Mouse (Mus musculus): Measurements from ENCODE around the gene Piga. TPM values are rescaled to one million over a fixed set of nuclear protein-coding genes. Genes with fewer than 3 reads are reported as not detected.

The Piga gene
- polyA plus RNA-seq, 1 experiment from 2014 or later, result 17.6 TPM

DNA sequence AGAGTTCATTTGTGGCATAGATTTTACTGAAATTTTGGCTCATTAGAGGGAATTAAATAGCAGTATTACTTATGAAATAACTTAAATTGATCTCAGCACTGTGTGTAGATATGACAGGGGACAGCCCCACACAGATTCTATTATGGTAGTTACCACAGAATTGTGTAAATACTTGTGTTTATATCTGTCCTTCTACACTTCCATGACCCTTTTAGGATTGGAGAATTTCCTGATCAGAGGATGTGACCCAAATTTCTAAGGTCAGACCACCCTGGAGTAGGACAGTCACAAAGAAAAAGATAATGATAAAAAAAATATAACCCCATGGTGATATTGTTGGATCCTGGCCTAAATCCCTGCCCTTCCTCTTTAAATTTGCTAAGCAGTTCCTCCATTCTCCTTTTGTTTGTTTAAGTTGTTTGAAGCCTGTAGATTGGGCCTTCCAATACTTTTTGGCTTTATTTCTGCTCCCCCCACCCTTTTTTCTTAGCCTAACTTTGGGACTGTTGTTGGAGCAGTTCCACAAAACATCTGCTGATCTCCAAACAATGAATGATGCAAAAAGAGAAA lies 14.4 kb upstream of the Piga start:
- Histone ChIP-seq H3K9ac (replicated peaks; ENCODE audit: low read length) (no peak overlapping the region), H3K36me3 (replicated peaks; ENCODE audit: control insufficient read depth, insufficient read depth, low read depth, low read length) (no peaks in the 10 kb centered on the region), H3K4me2 (ENCODE audit: low read depth, low read length) (no peak overlapping the region), H3K4me3 (ENCODE audit: low read depth, low read length) (no peak overlapping the region), H3K27me3 (ENCODE audit: control insufficient read depth, insufficient read depth, low read length) (no peaks in the 10 kb centered on the region), H3K27ac (replicated peaks; ENCODE audit: low read depth, low read length) (no peak overlapping the region), H3K9me3 (replicated peaks; ENCODE audit: control insufficient read depth, low read length) (no peaks in the 10 kb centered on the region), H3K4me1 (ENCODE audit: control insufficient read depth, insufficient read depth, low read length) (no peaks in the 10 kb centered on the region)
- DNase-seq (ENCODE audit: low spot score), result no peak
- no peak for ATAC-seq (replicated peaks; ENCODE audit: insufficient number of reproducible peaks, low FRiP score, low TSS enrichment, low read depth)

DNA sequence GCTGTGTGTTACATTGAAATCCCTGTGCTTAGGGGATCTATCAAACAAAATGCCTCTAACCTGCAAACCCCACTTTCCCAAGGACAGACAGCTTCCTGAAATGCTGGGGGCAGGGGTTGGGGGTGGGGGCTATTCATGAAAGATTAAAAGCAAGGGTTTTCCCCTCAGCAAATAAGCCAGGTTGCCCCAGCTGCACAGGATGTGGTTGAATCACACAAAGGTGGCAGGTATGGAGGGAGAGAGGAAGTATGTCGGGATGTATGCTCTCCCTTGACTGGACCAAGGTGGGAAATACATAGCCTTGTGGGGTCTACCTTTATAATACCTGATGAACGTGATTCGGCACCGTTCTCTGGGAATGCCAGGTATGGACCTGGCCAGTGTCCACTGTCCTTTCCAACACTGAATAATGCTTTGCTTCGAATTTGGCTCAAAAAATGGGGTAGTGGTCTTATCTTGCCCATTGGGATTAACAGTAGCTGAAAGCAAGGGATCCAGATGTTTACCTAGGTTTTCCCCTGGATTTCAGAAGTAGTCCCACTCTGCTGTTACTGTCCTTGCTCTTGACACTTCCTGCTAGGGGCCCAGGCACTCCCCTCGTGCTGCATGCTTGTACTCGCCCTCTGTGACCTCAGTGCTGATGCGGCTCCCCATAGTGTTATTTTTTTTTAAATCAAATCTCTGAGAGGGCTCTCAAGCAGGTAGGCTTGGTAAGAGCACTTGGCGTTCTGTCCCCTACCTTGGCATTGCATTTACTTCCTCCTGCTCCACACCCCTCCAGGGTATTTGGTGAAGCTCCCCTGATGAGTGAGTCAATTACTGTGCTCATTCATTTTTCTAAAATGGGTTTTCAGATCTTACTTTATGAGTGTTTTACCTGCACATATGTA lies 13.2 kb upstream of the Piga start:
- 71% methylated on average over 9 of the region's 9 CpGs for WGBS
- ATAC-seq (replicated peaks; ENCODE audit: insufficient number of reproducible peaks, low FRiP score, low TSS enrichment, low read depth) (no peak), DNase-seq (ENCODE audit: low spot score) (no peak)
- no peak overlapping the region for H3K4me3 ChIP-seq (ENCODE audit: low read depth, low read length)
- H3K9me3 ChIP-seq (replicated peaks; ENCODE audit: control insufficient read depth, low read length), result no peaks in the 10 kb centered on the region
- H3K4me1 ChIP-seq (ENCODE audit: control insufficient read depth, insufficient read depth, low read length), result no peaks in the 10 kb centered on the region
- H3K4me2 ChIP-seq (ENCODE audit: low read depth, low read length), result no peak overlapping the region
- H3K36me3 ChIP-seq (replicated peaks; ENCODE audit: control insufficient read depth, insufficient read depth, low read depth, low read length), result no peaks in the 10 kb centered on the region
- no peaks in the 10 kb centered on the region for H3K27me3 ChIP-seq (ENCODE audit: control insufficient read depth, insufficient read depth, low read length)
- no peak overlapping the region for H3K9ac ChIP-seq (replicated peaks; ENCODE audit: low read length)
- H3K27ac ChIP-seq (replicated peaks; ENCODE audit: low read depth, low read length), result no peak overlapping the region

DNA sequence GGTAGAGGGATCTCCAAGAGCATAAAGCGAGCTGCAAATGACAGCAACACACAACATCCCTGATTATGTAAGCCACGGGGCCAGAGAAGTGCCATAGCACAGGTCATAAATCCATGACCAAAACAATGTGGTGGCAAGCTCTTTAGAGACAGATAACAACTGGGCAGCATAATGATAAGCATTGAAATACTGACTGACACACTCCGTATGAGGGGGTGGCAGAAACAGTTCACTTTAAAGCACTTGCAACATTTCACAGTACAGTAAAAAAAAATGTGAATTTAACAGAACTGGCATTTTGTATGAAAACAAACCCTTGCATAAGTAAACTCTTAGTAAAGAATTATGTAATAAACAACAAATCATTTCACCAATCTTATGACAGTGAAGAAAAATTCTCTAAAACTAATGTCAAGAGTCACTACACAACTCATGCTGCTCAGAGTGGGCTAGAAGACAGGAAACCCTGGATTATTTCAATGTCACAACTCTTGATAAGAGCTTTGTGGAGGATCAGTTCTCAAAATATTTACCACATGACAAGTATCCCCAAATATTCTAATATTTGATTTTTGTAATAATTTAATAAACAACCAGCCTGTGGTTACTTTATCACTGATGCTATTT lies 11.2 kb upstream of the Piga start:
- no peak for ATAC-seq (replicated peaks; ENCODE audit: insufficient number of reproducible peaks, low FRiP score, low TSS enrichment, low read depth)
- Histone ChIP-seq H3K9ac (replicated peaks; ENCODE audit: low read length) (no peak overlapping the region), H3K4me2 (ENCODE audit: low read depth, low read length) (no peak overlapping the region), H3K4me1 (ENCODE audit: control insufficient read depth, insufficient read depth, low read length) (no peaks in the 10 kb centered on the region), H3K9me3 (replicated peaks; ENCODE audit: control insufficient read depth, low read length) (no peaks in the 10 kb centered on the region), H3K4me3 (ENCODE audit: low read depth, low read length) (no peak overlapping the region), H3K36me3 (replicated peaks; ENCODE audit: control insufficient read depth, insufficient read depth, low read depth, low read length) (no peaks in the 10 kb centered on the region), H3K27me3 (ENCODE audit: control insufficient read depth, insufficient read depth, low read length) (no peaks in the 10 kb centered on the region), H3K27ac (replicated peaks; ENCODE audit: low read depth, low read length) (no peak overlapping the region)
- DNase-seq (ENCODE audit: low spot score), result no peak
- WGBS, result 80% methylated on average over 3 of the region's 3 CpGs

GRCm38 (mm10) chrX:164410562-164410961 lies 9.0 kb upstream of the Piga start:
- Histone ChIP-seq H3K36me3 (replicated peaks; ENCODE audit: control insufficient read depth, insufficient read depth, low read depth, low read length) (no peaks in the 10 kb centered on the region), H3K4me1 (ENCODE audit: control insufficient read depth, insufficient read depth, low read length) (no peaks in the 10 kb centered on the region), H3K4me3 (ENCODE audit: low read depth, low read length) (no peak overlapping the region), H3K27me3 (ENCODE audit: control insufficient read depth, insufficient read depth, low read length) (no peaks in the 10 kb centered on the region), H3K9ac (replicated peaks; ENCODE audit: low read length) (no peak overlapping the region), H3K27ac (replicated peaks; ENCODE audit: low read depth, low read length) (no peak overlapping the region), H3K9me3 (replicated peaks; ENCODE audit: control insufficient read depth, low read length) (no peaks in the 10 kb centered on the region), H3K4me2 (ENCODE audit: low read depth, low read length) (no peak overlapping the region)
- ATAC-seq (replicated peaks; ENCODE audit: insufficient number of reproducible peaks, low FRiP score, low TSS enrichment, low read depth) (no peak), DNase-seq (ENCODE audit: low spot score) (no peak)
- 96% methylated on average over 1 of the region's 1 CpGs for WGBS

GRCm38 (mm10) chrX:164416803-164417202 lies 2.8 kb upstream of the Piga start:
- H3K27me3 ChIP-seq (ENCODE audit: control insufficient read depth, insufficient read depth, low read length), result 0 out of 2 replicates have a peak, but pooled peaks cover 2% of the 10 kb centered on the region

DNA sequence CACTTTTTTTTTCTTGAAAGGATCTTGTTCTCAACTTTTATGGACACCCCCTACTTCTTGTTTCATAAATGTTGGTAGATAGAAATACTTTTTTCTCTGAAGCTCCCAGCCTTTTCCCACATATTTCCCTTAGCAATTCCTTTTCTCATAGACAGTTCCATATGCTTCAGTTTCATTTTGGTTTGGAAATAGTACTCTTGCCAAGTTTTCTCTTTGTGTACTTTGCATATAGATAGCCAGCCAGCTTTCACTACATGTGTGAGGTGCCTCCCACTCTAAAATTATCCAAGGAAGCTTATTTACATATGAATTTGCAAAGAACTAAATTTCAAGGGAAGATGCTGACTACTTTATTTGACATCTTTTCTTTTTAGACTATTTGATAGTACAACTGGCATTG lies 1.6 kb upstream of the Piga start:
- no peak for ATAC-seq (replicated peaks; ENCODE audit: insufficient number of reproducible peaks, low FRiP score, low TSS enrichment, low read depth)
- Histone ChIP-seq H3K4me3 (ENCODE audit: low read depth, low read length) (no peak overlapping the region), H3K36me3 (replicated peaks; ENCODE audit: control insufficient read depth, insufficient read depth, low read depth, low read length) (no peaks in the 10 kb centered on the region), H3K4me2 (ENCODE audit: low read depth, low read length) (no peak overlapping the region), H3K4me1 (ENCODE audit: control insufficient read depth, insufficient read depth, low read length) (no peaks in the 10 kb centered on the region), H3K27ac (replicated peaks; ENCODE audit: low read depth, low read length) (no peak overlapping the region), H3K9me3 (replicated peaks; ENCODE audit: control insufficient read depth, low read length) (no peaks in the 10 kb centered on the region), H3K9ac (replicated peaks; ENCODE audit: low read length) (no peak overlapping the region), H3K27me3 (ENCODE audit: control insufficient read depth, insufficient read depth, low read length) (0 out of 2 replicates have a peak, but pooled peaks cover 2% of the 10 kb centered on the region)
- DNase-seq (ENCODE audit: low spot score), result no peak

More at GRCm38 (mm10) chrX:164416803-164417202, 2.8 kb upstream of the Piga start:
- Histone ChIP-seq H3K36me3 (replicated peaks; ENCODE audit: control insufficient read depth, insufficient read depth, low read depth, low read length) (no peaks in the 10 kb centered on the region), H3K9me3 (replicated peaks; ENCODE audit: control insufficient read depth, low read length) (no peaks in the 10 kb centered on the region), H3K4me2 (ENCODE audit: low read depth, low read length) (no peak overlapping the region), H3K9ac (replicated peaks; ENCODE audit: low read length) (no peak overlapping the region), H3K4me3 (ENCODE audit: low read depth, low read length) (no peak overlapping the region), H3K27ac (replicated peaks; ENCODE audit: low read depth, low read length) (no peak overlapping the region), H3K4me1 (ENCODE audit: control insufficient read depth, insufficient read depth, low read length) (no peaks in the 10 kb centered on the region)
- DNase-seq (ENCODE audit: low spot score) (no peak), ATAC-seq (replicated peaks; ENCODE audit: insufficient number of reproducible peaks, low FRiP score, low TSS enrichment, low read depth) (no peak)
- 72% methylated on average over 2 of the region's 2 CpGs for WGBS

DNA sequence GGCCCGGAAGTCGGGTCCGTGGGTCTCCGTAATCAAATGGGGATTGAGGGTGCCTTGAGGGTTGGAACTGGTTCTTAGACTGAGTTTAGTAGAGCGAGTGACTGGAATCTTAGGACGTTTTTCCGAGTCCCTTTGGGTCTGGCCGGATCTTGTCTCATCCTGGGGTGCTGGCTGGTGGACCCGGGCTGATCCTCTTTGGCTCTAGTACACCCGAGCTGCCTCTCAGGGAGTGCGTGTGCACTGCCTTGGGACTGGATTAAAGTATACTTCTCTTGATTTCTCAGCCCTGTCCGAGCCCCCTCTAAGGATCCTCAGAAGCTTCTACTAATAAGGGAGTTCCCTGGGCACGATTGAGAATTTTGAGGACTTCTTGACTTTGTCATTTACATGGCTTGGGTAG lies 368 bp downstream of the Piga start:
- H3K9ac ChIP-seq (replicated peaks; ENCODE audit: low read length), result peak overlapping the region; percentile 59
- no peak overlapping the region for H3K27ac ChIP-seq (replicated peaks; ENCODE audit: low read depth, low read length)
- H3K36me3 ChIP-seq (replicated peaks; ENCODE audit: control insufficient read depth, insufficient read depth, low read depth, low read length), result no peaks in the 10 kb centered on the region
- H3K9me3 ChIP-seq (replicated peaks; ENCODE audit: control insufficient read depth, low read length), result no peaks in the 10 kb centered on the region
- 0 out of 2 replicates have a peak, but pooled peaks cover 2% of the 10 kb centered on the region for H3K27me3 ChIP-seq (ENCODE audit: control insufficient read depth, insufficient read depth, low read length)
- H3K4me1 ChIP-seq (ENCODE audit: control insufficient read depth, insufficient read depth, low read length), result no peaks in the 10 kb centered on the region
- ATAC-seq (replicated peaks; ENCODE audit: insufficient number of reproducible peaks, low FRiP score, low TSS enrichment, low read depth), result peak; percentile 35; the same call in 1 of the 2 replicates
- peak overlapping the region; percentile 51 for H3K4me3 ChIP-seq (ENCODE audit: low read depth, low read length)
- DNase-seq (ENCODE audit: low spot score), result no peak
- H3K4me2 ChIP-seq (ENCODE audit: low read depth, low read length), result peak overlapping the region; percentile 34
- 13% methylated on average over 13 of the region's 13 CpGs for WGBS

DNA sequence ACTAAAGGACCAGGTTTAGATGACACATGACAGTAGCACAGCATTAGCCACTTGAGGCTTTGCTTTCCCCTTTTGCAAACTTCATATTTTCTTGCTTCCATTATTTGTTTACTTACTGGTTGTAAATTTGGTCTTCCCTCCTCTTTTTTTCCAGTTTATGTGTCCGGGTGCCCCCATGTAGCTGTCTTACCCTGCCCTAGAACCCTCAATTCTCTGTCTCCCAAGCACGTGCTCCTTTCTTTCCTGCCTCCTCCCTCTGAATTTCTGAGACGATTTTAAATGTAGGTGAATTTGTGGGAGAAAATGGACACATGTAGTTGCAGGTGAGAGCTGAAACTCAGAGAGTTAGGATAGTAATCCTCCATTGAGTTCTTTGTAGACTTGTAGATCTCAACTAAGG lies 931 bp downstream of the Piga start:
- H3K9ac ChIP-seq (replicated peaks; ENCODE audit: low read length), result peak overlapping the region; percentile 59; the same call in 1 of the 2 replicates
- H3K27ac ChIP-seq (replicated peaks; ENCODE audit: low read depth, low read length), result no peak overlapping the region
- no peak for ATAC-seq (replicated peaks; ENCODE audit: insufficient number of reproducible peaks, low FRiP score, low TSS enrichment, low read depth)
- no peaks in the 10 kb centered on the region for H3K4me1 ChIP-seq (ENCODE audit: control insufficient read depth, insufficient read depth, low read length)
- 0 out of 2 replicates have a peak, but pooled peaks cover 2% of the 10 kb centered on the region for H3K27me3 ChIP-seq (ENCODE audit: control insufficient read depth, insufficient read depth, low read length)
- no peaks in the 10 kb centered on the region for H3K36me3 ChIP-seq (replicated peaks; ENCODE audit: control insufficient read depth, insufficient read depth, low read depth, low read length)
- no peaks in the 10 kb centered on the region for H3K9me3 ChIP-seq (replicated peaks; ENCODE audit: control insufficient read depth, low read length)
- DNase-seq (ENCODE audit: low spot score), result no peak
- peak overlapping the region; percentile 51 for H3K4me3 ChIP-seq (ENCODE audit: low read depth, low read length)
- peak overlapping the region; percentile 34 for H3K4me2 ChIP-seq (ENCODE audit: low read depth, low read length)
- 60% methylated on average over 3 of the region's 3 CpGs for WGBS

All from embryonic facial prominence, embryonic 11.5 days (tissue).